In the genomic region with DNA sequence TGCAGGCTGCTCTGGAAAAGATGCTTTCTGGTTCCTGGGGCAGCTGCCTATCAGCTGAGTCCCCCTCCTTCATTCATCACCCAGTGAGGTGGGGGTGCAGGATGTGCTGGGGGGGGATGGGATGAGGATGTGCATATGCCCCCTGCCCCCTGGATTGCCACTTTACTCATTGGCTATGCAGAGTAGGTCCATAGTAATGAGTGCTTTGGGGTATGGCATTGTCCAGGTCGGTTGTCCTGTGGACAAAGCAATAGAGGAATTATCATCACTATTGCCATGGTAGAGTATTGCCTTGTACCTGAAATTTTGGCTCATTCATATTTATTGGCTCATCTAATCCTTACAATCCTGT, we compare ENCODE assay signal across 17 mouse cellular contexts.
A peak's percentile ranks its signal among the peaks of the same experiment; 100 is the strongest.
DNase-seq lines count a peak whose midpoint lies in the region; ATAC-seq lines count a peak whose summit lies in the region.
"Had no signal": no experiment of that assay in that cellular context is flagged by ENCODE, and none has a peak within 500 bp of the region (broad histone marks: within the 10 kb centered on the region; RNA-seq: fewer than 3 reads in every experiment).

No protein-coding gene starts in this region.

- H3K4me3 ChIP-seq in neural tube, embryonic 13.5 days, result no peak overlapping the region
- H3K4me3 ChIP-seq in forebrain, embryonic 16.5 days (replicated peaks; ENCODE audit: low read length), result no peak overlapping the region
- H3K4me3 ChIP-seq in midbrain, embryonic 10.5 days, result no peak overlapping the region
- H3K4me3 ChIP-seq: embryonic facial prominence, embryonic 13.5 days; heart, embryonic 12.5 days; limb, embryonic 13.5 days had no signal

- H3K9me3 ChIP-seq in neural tube, embryonic 13.5 days, result no peaks in the 10 kb centered on the region
- no peaks in the 10 kb centered on the region for H3K9me3 ChIP-seq in forebrain, embryonic 16.5 days (ENCODE audit: control insufficient read depth, low read length)
- H3K9me3 ChIP-seq in midbrain, embryonic 10.5 days (replicated peaks), result no peaks in the 10 kb centered on the region
- H3K9me3 ChIP-seq: embryonic facial prominence, embryonic 13.5 days; heart, embryonic 12.5 days; limb, embryonic 13.5 days had no signal

- ATAC-seq in neural tube, embryonic 13.5 days (ENCODE audit: low read depth), result no peak
- ATAC-seq in forebrain, embryonic 16.5 days, result no peak
- ATAC-seq: intestine, postnatal 0 days had no signal

- peaks cover 22% of the 10 kb centered on the region for H3K4me1 ChIP-seq in neural tube, embryonic 13.5 days (replicated peaks)
- H3K4me1 ChIP-seq in forebrain, embryonic 16.5 days (replicated peaks; ENCODE audit: control insufficient read depth, insufficient read depth, low read length), result peaks cover 18% of the 10 kb centered on the region
- H3K4me1 ChIP-seq in midbrain, embryonic 10.5 days, result peaks cover 25% of the 10 kb centered on the region
- H3K4me1 ChIP-seq: limb, embryonic 13.5 days had no signal

- H3K27ac ChIP-seq in neural tube, embryonic 13.5 days (replicated peaks), result peak overlapping the region; percentile 75; the same call in 1 of the 2 replicates
- peak overlapping the region; percentile 80 for H3K27ac ChIP-seq in forebrain, embryonic 16.5 days (ENCODE audit: low read length)
- H3K27ac ChIP-seq in midbrain, embryonic 10.5 days (replicated peaks), result peak overlapping the region; percentile 81
- H3K27ac ChIP-seq: limb, embryonic 13.5 days had no signal

- DNase-seq in neural tube, embryonic 10.5 days (ENCODE audit: extremely low spot score, low spot score), result no peak
- no peak for DNase-seq in midbrain, embryonic 10.5 days (ENCODE audit: low spot score)
- no peak for DNase-seq in testis, postnatal 14 days (ENCODE audit: low spot score)
- no peak for DNase-seq in right cerebral cortex, postnatal 14 days
- DNase-seq in adrenal gland, adult 18-20 months (ENCODE audit: low spot score in 2 of 2), result no peak
- DNase-seq: adrenal gland, postnatal 25 days; B cell, adult 2 months; cerebellum, adult 2 months; heart, postnatal 4 days; lung, postnatal 14 days; thymus, adult 18-20 months had no signal

- 24% methylated on average over 1 of the region's 1 CpGs for WGBS in neural tube, embryonic 13.5 days
- 3% methylated on average over 1 of the region's 1 CpGs for WGBS in forebrain, embryonic 16.5 days
- 41% methylated on average over 1 of the region's 1 CpGs for WGBS in midbrain, embryonic 10.5 days

- H3K4me2 ChIP-seq in neural tube, embryonic 13.5 days, result no peak overlapping the region
- no peak overlapping the region for H3K4me2 ChIP-seq in forebrain, embryonic 16.5 days (ENCODE audit: low read length)
- H3K4me2 ChIP-seq: heart, embryonic 12.5 days; limb, embryonic 13.5 days had no signal

- H3K27me3 ChIP-seq in neural tube, embryonic 13.5 days, result no peaks in the 10 kb centered on the region
- H3K27me3 ChIP-seq in forebrain, embryonic 16.5 days (replicated peaks; ENCODE audit: control insufficient read depth, insufficient read depth, low read length), result no peaks in the 10 kb centered on the region
- H3K27me3 ChIP-seq in midbrain, embryonic 10.5 days (ENCODE audit: low read depth, poor library complexity, severe bottlenecking), result no peaks in the 10 kb centered on the region; the same call in 1 of the 2 replicates
- H3K27me3 ChIP-seq: embryonic facial prominence, embryonic 13.5 days; heart, embryonic 12.5 days; limb, embryonic 13.5 days had no signal

- no peaks in the 10 kb centered on the region for H3K36me3 ChIP-seq in neural tube, embryonic 13.5 days
- no peaks in the 10 kb centered on the region for H3K36me3 ChIP-seq in forebrain, embryonic 16.5 days (ENCODE audit: control insufficient read depth, insufficient read depth)
- H3K36me3 ChIP-seq in midbrain, embryonic 10.5 days, result no peaks in the 10 kb centered on the region
- H3K36me3 ChIP-seq: embryonic facial prominence, embryonic 13.5 days; heart, embryonic 12.5 days; limb, embryonic 13.5 days had no signal

- no peak overlapping the region for H3K9ac ChIP-seq in neural tube, embryonic 13.5 days
- no peak overlapping the region for H3K9ac ChIP-seq in forebrain, embryonic 16.5 days (replicated peaks; ENCODE audit: low read depth, low read length)
- H3K9ac ChIP-seq: embryonic facial prominence, embryonic 13.5 days; heart, embryonic 12.5 days; limb, embryonic 13.5 days had no signal
